Mouse (Mus musculus) hindbrain, embryonic 13.5 days (tissue): ENCODE results near the gene Aldh1l2. TPM values are rescaled to one million over a fixed set of nuclear protein-coding genes. Genes with fewer than 3 reads are reported as not detected.

ENCODE experiments used
- polyA plus RNA-seq: library from polyadenylated mRNA; unstranded; fragments of >200 nt; fragmentation: Nextera tagmentation; extraction: Ambion mirVana; gene quantifications from 2 replicates; pipeline ENCODE4 v1.2.1, GENCODE M21; 2015

The Aldh1l2 gene
- polyA plus RNA-seq, 1 experiment from 2014 or later = 15.7 TPM

Other genes starting within 250 kb of the Aldh1l2 start
- 5.5 TPM in 2 replicates for gene Slc41a2, start 196.3 kb downstream of the Aldh1l2 start, polyA plus RNA-seq
- 0.92 and 0.93 TPM in 2 replicates for gene D10Wsu102e, start 173.9 kb downstream of the Aldh1l2 start, polyA plus RNA-seq
- gene Washc4, start 9.6 kb upstream of the Aldh1l2 start, polyA plus RNA-seq = 36.8 and 38.9 TPM in 2 replicates
- gene Appl2, start 114.6 kb upstream of the Aldh1l2 start, polyA plus RNA-seq = 48.3 and 48.4 TPM in 2 replicates
- gene 1500009L16Rik, start 188.7 kb upstream of the Aldh1l2 start, polyA plus RNA-seq = 59.1 and 62.4 TPM in 2 replicates